Mouse (Mus musculus): ENCODE data around the gene Cx3cr1. TPM values are rescaled to one million over a fixed set of nuclear protein-coding genes. Genes with fewer than 3 reads are reported as not detected.

The Cx3cr1 gene
- polyA plus RNA-seq, 1 experiment: not detected

GRCm38 (mm10) chr9:120009871-120010270 is 59.8 kb downstream of the Cx3cr1 start:
- no peaks in the 10 kb centered on the region for H3K27me3 ChIP-seq (ENCODE audit: control insufficient read depth, insufficient read depth, insufficient read length)
- H3K4me3 ChIP-seq: no peak overlapping the region
- TF ChIP-seq MYOD1 (IDR thresholded peaks at IDR 0.05; ENCODE audit: control insufficient read depth in 1 of 3, insufficient read length in 2 of 3, low read depth in 2 of 3) (no peak), POLR2AphosphoS2 (IDR thresholded peaks at IDR 0.05; ENCODE audit: insufficient read length, low read depth) (no peak), MYOG (IDR thresholded peaks at IDR 0.05; ENCODE audit: control insufficient read depth in 1 of 3, insufficient read depth in 1 of 3, insufficient read length in 2 of 3, low read depth in 2 of 3) (no peak), CEBPB (IDR thresholded peaks at IDR 0.05; ENCODE audit: insufficient read depth, poor library complexity, severe bottlenecking) (no peak), MAX (IDR thresholded peaks at IDR 0.05; ENCODE audit: low read depth) (no peak)
- H3K36me3 ChIP-seq (ENCODE audit: control insufficient read depth, insufficient read depth): no peaks in the 10 kb centered on the region
- no peak overlapping the region for H3K4me2 ChIP-seq (ENCODE audit: low read depth)
- H3ac ChIP-seq (ENCODE audit: control insufficient read depth, insufficient read length): no peak overlapping the region
- no peaks in the 10 kb centered on the region for H3K79me2 ChIP-seq (ENCODE audit: control insufficient read depth, insufficient read depth)

- H3ac ChIP-seq (ENCODE audit: control insufficient read depth, insufficient read length): no peak overlapping the region
- no peaks in the 10 kb centered on the region for H3K36me3 ChIP-seq (ENCODE audit: control insufficient read depth, insufficient read depth)
- no peak overlapping the region for H3K4me3 ChIP-seq
- H3K27me3 ChIP-seq (ENCODE audit: control insufficient read depth, insufficient read depth, insufficient read length): no peaks in the 10 kb centered on the region
- no peaks in the 10 kb centered on the region for H3K79me2 ChIP-seq (ENCODE audit: control insufficient read depth, insufficient read depth)
- no peak overlapping the region for H3K4me2 ChIP-seq (ENCODE audit: low read depth)
- TF ChIP-seq TCF3 (IDR thresholded peaks at IDR 0.05; ENCODE audit: insufficient read length, low read depth) (no peak), POLR2AphosphoS2 (IDR thresholded peaks at IDR 0.05; ENCODE audit: insufficient read length, low read depth) (no peak), SRF (IDR thresholded peaks at IDR 0.05; ENCODE audit: control insufficient read depth, insufficient read length, low read depth) (no peak), MYOG (IDR thresholded peaks at IDR 0.05; ENCODE audit: control insufficient read depth in 1 of 3, insufficient read depth in 1 of 3, insufficient read length in 2 of 3, low read depth in 2 of 3) (no peak), MYOD1 (IDR thresholded peaks at IDR 0.05; ENCODE audit: control insufficient read depth in 1 of 3, insufficient read length in 2 of 3, low read depth in 2 of 3) (no peak), USF1 (IDR thresholded peaks at IDR 0.05; ENCODE audit: low read depth) (no peak), CEBPB (IDR thresholded peaks at IDR 0.05; ENCODE audit: insufficient read depth, poor library complexity, severe bottlenecking) (no peak)
Observed at GRCm38 (mm10) chr9:120009226-120009841, 60.3 kb downstream of the Cx3cr1 start.

- H3ac ChIP-seq (ENCODE audit: control insufficient read depth, insufficient read length): no peak overlapping the region
- no peaks in the 10 kb centered on the region for H3K36me3 ChIP-seq (ENCODE audit: control insufficient read depth, insufficient read depth)
- H3K4me3 ChIP-seq: no peak overlapping the region
- no peaks in the 10 kb centered on the region for H3K79me2 ChIP-seq (ENCODE audit: control insufficient read depth, insufficient read depth)
- TF ChIP-seq MYOD1 (IDR thresholded peaks at IDR 0.05; ENCODE audit: control insufficient read depth in 1 of 3, insufficient read length in 2 of 3, low read depth in 2 of 3) (no peak), TCF3 (IDR thresholded peaks at IDR 0.05; ENCODE audit: insufficient read length, low read depth) (no peak), MYOG (IDR thresholded peaks at IDR 0.05; ENCODE audit: control insufficient read depth in 1 of 3, insufficient read depth in 1 of 3, insufficient read length in 2 of 3, low read depth in 2 of 3) (no peak), POLR2AphosphoS2 (IDR thresholded peaks at IDR 0.05; ENCODE audit: insufficient read length, low read depth) (no peak), USF1 (IDR thresholded peaks at IDR 0.05; ENCODE audit: low read depth) (no peak), TCF12 (IDR thresholded peaks at IDR 0.05; ENCODE audit: insufficient read depth, poor library complexity, severe bottlenecking) (no peak), POLR2A (IDR thresholded peaks at IDR 0.05; ENCODE audit: insufficient read length, low read depth) (no peak), REST (IDR thresholded peaks at IDR 0.05; ENCODE audit: insufficient read depth, insufficient read length) (no peak), CEBPB (IDR thresholded peaks at IDR 0.05; ENCODE audit: insufficient read depth, poor library complexity, severe bottlenecking) (no peak), MAX (IDR thresholded peaks at IDR 0.05; ENCODE audit: low read depth) (no peak), E2F4 (IDR thresholded peaks at IDR 0.05; ENCODE audit: insufficient read depth) (no peak), SRF (IDR thresholded peaks at IDR 0.05; ENCODE audit: control insufficient read depth, insufficient read length, low read depth) (no peak)
- H3K4me2 ChIP-seq (ENCODE audit: low read depth): no peak overlapping the region
- no peaks in the 10 kb centered on the region for H3K27me3 ChIP-seq (ENCODE audit: control insufficient read depth, insufficient read depth, insufficient read length)
Observed at GRCm38 (mm10) chr9:120007833-120008232, 61.8 kb downstream of the Cx3cr1 start.

GRCm38 (mm10) chr9:120005936-120006335 is 63.7 kb downstream of the Cx3cr1 start:
- Histone ChIP-seq H3ac (ENCODE audit: control insufficient read depth, insufficient read length) (no peak overlapping the region), H3K4me3 (no peak overlapping the region), H3K4me2 (ENCODE audit: low read depth) (no peak overlapping the region), H3K79me2 (ENCODE audit: control insufficient read depth, insufficient read depth) (no peaks in the 10 kb centered on the region), H3K27me3 (ENCODE audit: control insufficient read depth, insufficient read depth, insufficient read length) (no peaks in the 10 kb centered on the region), H3K36me3 (ENCODE audit: control insufficient read depth, insufficient read depth) (no peaks in the 10 kb centered on the region)
- TF ChIP-seq TCF3 (IDR thresholded peaks at IDR 0.05; ENCODE audit: insufficient read length, low read depth) (no peak), MYOG (IDR thresholded peaks at IDR 0.05; ENCODE audit: control insufficient read depth in 1 of 3, insufficient read depth in 1 of 3, insufficient read length in 2 of 3, low read depth in 2 of 3) (no peak), USF1 (IDR thresholded peaks at IDR 0.05; ENCODE audit: low read depth) (no peak)

- no peak overlapping the region for H3ac ChIP-seq (ENCODE audit: control insufficient read depth, insufficient read length)
- no peaks in the 10 kb centered on the region for H3K36me3 ChIP-seq (ENCODE audit: control insufficient read depth, insufficient read depth)
Observed at GRCm38 (mm10) chr9:120002893-120003292, 66.8 kb downstream of the Cx3cr1 start.

More at GRCm38 (mm10) chr9:120002893-120003292, 66.8 kb downstream of the Cx3cr1 start:
- H3K4me3 ChIP-seq: peak overlapping the region; percentile 20
- H3K27me3 ChIP-seq (ENCODE audit: control insufficient read depth, insufficient read depth, insufficient read length): no peaks in the 10 kb centered on the region
- no peaks in the 10 kb centered on the region for H3K79me2 ChIP-seq (ENCODE audit: control insufficient read depth, insufficient read depth)
- TF ChIP-seq CEBPB (IDR thresholded peaks at IDR 0.05; ENCODE audit: insufficient read depth, poor library complexity, severe bottlenecking): no peak
- TF ChIP-seq MYOD1 (IDR thresholded peaks at IDR 0.05; ENCODE audit: control insufficient read depth in 1 of 3, insufficient read length in 2 of 3, low read depth in 2 of 3): no peak
- TF ChIP-seq TCF3 (IDR thresholded peaks at IDR 0.05; ENCODE audit: insufficient read length, low read depth): no peak
- TF ChIP-seq TCF12 (IDR thresholded peaks at IDR 0.05; ENCODE audit: insufficient read depth, poor library complexity, severe bottlenecking): no peak
- no peak for TF ChIP-seq SRF (IDR thresholded peaks at IDR 0.05; ENCODE audit: control insufficient read depth, insufficient read length, low read depth)
- TF ChIP-seq POLR2AphosphoS2 (IDR thresholded peaks at IDR 0.05; ENCODE audit: insufficient read length, low read depth): no peak
- no peak for TF ChIP-seq USF1 (IDR thresholded peaks at IDR 0.05; ENCODE audit: low read depth)
- no peak for TF ChIP-seq E2F4 (IDR thresholded peaks at IDR 0.05; ENCODE audit: insufficient read depth)
- no peak for TF ChIP-seq MAX (IDR thresholded peaks at IDR 0.05; ENCODE audit: low read depth)
- TF ChIP-seq REST (IDR thresholded peaks at IDR 0.05; ENCODE audit: insufficient read depth, insufficient read length): no peak
- TF ChIP-seq MYOG (IDR thresholded peaks at IDR 0.05; ENCODE audit: control insufficient read depth in 1 of 3, insufficient read depth in 1 of 3, insufficient read length in 2 of 3, low read depth in 2 of 3): no peak
- no peak for TF ChIP-seq POLR2A (IDR thresholded peaks at IDR 0.05; ENCODE audit: insufficient read length, low read depth)
- no peak overlapping the region for H3K4me2 ChIP-seq (ENCODE audit: low read depth)
